Mouse (Mus musculus): ENCODE results near the gene Zmat1. TPM values are rescaled to one million over a fixed set of nuclear protein-coding genes. Genes with fewer than 3 reads are reported as not detected.

Zmat1 gene
- polyA plus RNA-seq, 1 experiment from 2014 or later, result 6.6 TPM

- Histone ChIP-seq H3K9me3 (ENCODE audit: control insufficient read depth, low read depth, low read length) (no peaks in the 10 kb centered on the region), H3K36me3 (ENCODE audit: control insufficient read depth, insufficient read depth, low read length) (no peaks in the 10 kb centered on the region), H3K27ac (ENCODE audit: low read length) (no peak overlapping the region), H3K4me3 (ENCODE audit: low read depth, low read length) (peak overlapping the region; percentile 17), H3K4me1 (ENCODE audit: control insufficient read depth, insufficient read depth, low read length) (no peaks in the 10 kb centered on the region), H3K9ac (replicated peaks; ENCODE audit: low read depth, low read length) (peak overlapping the region; percentile 14; the same call in 1 of the 2 replicates), H3K4me2 (replicated peaks; ENCODE audit: low read depth, low read length) (peak overlapping the region; percentile 39), H3K27me3 (ENCODE audit: control insufficient read depth, insufficient read depth, low read length) (no peaks in the 10 kb centered on the region)
- peak; percentile 93 for ATAC-seq (ENCODE audit: insufficient number of reproducible peaks, insufficient read depth, low FRiP score, low read depth)
- WGBS, result 56% methylated on average over 34 of the region's 53 CpGs
These were observed 45.5 kb downstream of the Zmat1 start for GRCm38 (mm10) chrX:134963305-134964094.

GRCm38 (mm10) chrX:134930361-134930760 is 78.6 kb downstream of the Zmat1 start:
- Histone ChIP-seq H3K9me3 (ENCODE audit: control insufficient read depth, low read depth, low read length) (no peaks in the 10 kb centered on the region), H3K36me3 (ENCODE audit: control insufficient read depth, insufficient read depth, low read length) (no peaks in the 10 kb centered on the region), H3K27me3 (ENCODE audit: control insufficient read depth, insufficient read depth, low read length) (no peaks in the 10 kb centered on the region), H3K27ac (ENCODE audit: low read length) (no peak overlapping the region), H3K4me3 (ENCODE audit: low read depth, low read length) (no peak overlapping the region), H3K9ac (replicated peaks; ENCODE audit: low read depth, low read length) (no peak overlapping the region), H3K4me1 (ENCODE audit: control insufficient read depth, insufficient read depth, low read length) (no peaks in the 10 kb centered on the region), H3K4me2 (replicated peaks; ENCODE audit: low read depth, low read length) (no peak overlapping the region)
- 39% methylated on average over 5 of the region's 5 CpGs for WGBS
- ATAC-seq (ENCODE audit: insufficient number of reproducible peaks, insufficient read depth, low FRiP score, low read depth), result no peak

GRCm38 (mm10) chrX:134929927-134930326 is 79.1 kb downstream of the Zmat1 start:
- no peak overlapping the region for H3K27ac ChIP-seq (ENCODE audit: low read length)
- H3K9ac ChIP-seq (replicated peaks; ENCODE audit: low read depth, low read length), result no peak overlapping the region
- ATAC-seq (ENCODE audit: insufficient number of reproducible peaks, insufficient read depth, low FRiP score, low read depth), result no peak
- no peaks in the 10 kb centered on the region for H3K27me3 ChIP-seq (ENCODE audit: control insufficient read depth, insufficient read depth, low read length)
- H3K4me3 ChIP-seq (ENCODE audit: low read depth, low read length), result no peak overlapping the region
- WGBS, result 71% methylated on average over 5 of the region's 5 CpGs
- H3K4me2 ChIP-seq (replicated peaks; ENCODE audit: low read depth, low read length), result no peak overlapping the region
- no peaks in the 10 kb centered on the region for H3K36me3 ChIP-seq (ENCODE audit: control insufficient read depth, insufficient read depth, low read length)
- no peaks in the 10 kb centered on the region for H3K9me3 ChIP-seq (ENCODE audit: control insufficient read depth, low read depth, low read length)
- H3K4me1 ChIP-seq (ENCODE audit: control insufficient read depth, insufficient read depth, low read length), result no peaks in the 10 kb centered on the region

GRCm38 (mm10) chrX:134925058-134925457 is 84.0 kb downstream of the Zmat1 start:
- H3K4me3 ChIP-seq (ENCODE audit: low read depth, low read length), result no peak overlapping the region
- no peak for ATAC-seq (ENCODE audit: insufficient number of reproducible peaks, insufficient read depth, low FRiP score, low read depth)
- no peak overlapping the region for H3K9ac ChIP-seq (replicated peaks; ENCODE audit: low read depth, low read length)

GRCm38 (mm10) chrX:134923675-134924424 is 85.2 kb downstream of the Zmat1 start:
- no peak overlapping the region for H3K4me3 ChIP-seq (ENCODE audit: low read depth, low read length)
- 42% methylated on average over 7 of the region's 7 CpGs for WGBS
- no peak overlapping the region for H3K27ac ChIP-seq (ENCODE audit: low read length)
- ATAC-seq (ENCODE audit: insufficient number of reproducible peaks, insufficient read depth, low FRiP score, low read depth), result no peak
- H3K9me3 ChIP-seq (ENCODE audit: control insufficient read depth, low read depth, low read length), result no peaks in the 10 kb centered on the region
- H3K9ac ChIP-seq (replicated peaks; ENCODE audit: low read depth, low read length), result no peak overlapping the region
- H3K4me2 ChIP-seq (replicated peaks; ENCODE audit: low read depth, low read length), result no peak overlapping the region
- no peaks in the 10 kb centered on the region for H3K4me1 ChIP-seq (ENCODE audit: control insufficient read depth, insufficient read depth, low read length)
- H3K27me3 ChIP-seq (ENCODE audit: control insufficient read depth, insufficient read depth, low read length), result no peaks in the 10 kb centered on the region
- no peaks in the 10 kb centered on the region for H3K36me3 ChIP-seq (ENCODE audit: control insufficient read depth, insufficient read depth, low read length)

More at GRCm38 (mm10) chrX:134925058-134925457, 84.0 kb downstream of the Zmat1 start:
- Histone ChIP-seq H3K27ac (ENCODE audit: low read length) (no peak overlapping the region), H3K4me2 (replicated peaks; ENCODE audit: low read depth, low read length) (no peak overlapping the region), H3K4me1 (ENCODE audit: control insufficient read depth, insufficient read depth, low read length) (no peaks in the 10 kb centered on the region), H3K27me3 (ENCODE audit: control insufficient read depth, insufficient read depth, low read length) (no peaks in the 10 kb centered on the region), H3K36me3 (ENCODE audit: control insufficient read depth, insufficient read depth, low read length) (no peaks in the 10 kb centered on the region), H3K9me3 (ENCODE audit: control insufficient read depth, low read depth, low read length) (no peaks in the 10 kb centered on the region)

Other genes with a start within 250 kb of the Zmat1 start
- gene Armcx2, start 200.0 kb downstream of the Zmat1 start, polyA plus RNA-seq (2014; fragmentation: Nextera tagmentation; extraction: Ambion mirVana), result 71.5 and 74.0 TPM in 2 replicates
- 0.78 and 0.81 TPM in 2 replicates for gene Nxf2, start 44.5 kb downstream of the Zmat1 start, polyA plus RNA-seq (2014; fragmentation: Nextera tagmentation; extraction: Ambion mirVana)
- gene Gm15023, start 168.4 kb upstream of the Zmat1 start, polyA plus RNA-seq (2014; fragmentation: Nextera tagmentation; extraction: Ambion mirVana), result not detected in 2 replicates
- gene Tceal6, start 201.5 kb upstream of the Zmat1 start, polyA plus RNA-seq (2014; fragmentation: Nextera tagmentation; extraction: Ambion mirVana), result 0.57 and 0.90 TPM in 2 replicates